Mouse (Mus musculus) spleen, adult 2 months (tissue): ENCODE data around the gene Wdr13.

Source experiments
- CTCF ChIP-seq: fragments of 200-500 bp; IDR thresholded peaks from 2 replicates; pipeline ENCODE4 v1.5.1; 2011; ENCODE audit warnings: mild to moderate bottlenecking, inconsistent platforms; ENCODE audit not compliant: insufficient read depth, insufficient read length, insufficient replicate concordance; ENCODE audit errors: extremely low read depth
- POLR2A ChIP-seq: fragments of 200-500 bp; IDR thresholded peaks from 2 replicates; pipeline ENCODE4 v1.6.1; 2011; ENCODE audit warnings: low read depth, low read length, inconsistent platforms

DNA sequence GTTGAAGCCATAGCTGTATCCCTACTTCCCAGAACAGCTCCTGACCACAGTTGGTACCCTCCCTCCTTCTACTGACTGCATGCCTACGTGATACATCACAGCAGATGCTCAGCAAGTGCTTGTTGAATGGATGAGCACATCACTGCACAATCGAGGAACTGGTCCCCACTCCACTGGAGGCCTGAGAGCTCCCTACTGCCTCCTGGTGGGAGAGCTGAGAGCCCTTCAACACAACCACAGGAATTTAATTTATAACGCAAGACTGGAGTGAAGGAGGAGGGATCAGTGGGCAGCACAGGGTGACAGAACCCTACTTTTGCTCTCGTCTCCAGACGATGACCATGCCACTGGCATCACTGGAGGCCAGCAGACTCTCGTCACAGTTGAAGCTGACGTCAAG is 7.5 kb downstream of the Wdr13 start:
- TF ChIP-seq CTCF (no peak), POLR2A (no peak)
